Mouse (Mus musculus) cerebellum, adult 11 months (tissue): ENCODE data around the gene Mfap3.
"Not testable (repeated sequence)": the region's sequence is repeated elsewhere in the genome, so short reads cannot be mapped to it uniquely, and the experiment has no call there.

ENCODE experiments used
- DNase-seq: peaks from one replicate; pipeline ENCODE4 v3.0.0; 2022

The Mfap3 gene

GRCm38 (mm10) chr11:57531300-57531950 is 13.0 kb downstream of the Mfap3 start:
- DNase-seq: no peak

- no peak for DNase-seq
These were observed 13.8 kb downstream of the Mfap3 start for GRCm38 (mm10) chr11:57532306-57532705.

GRCm38 (mm10) chr11:57535912-57536311 is 17.4 kb downstream of the Mfap3 start:
- DNase-seq: no peak

- DNase-seq: no peak
These were observed 21.5 kb downstream of the Mfap3 start for GRCm38 (mm10) chr11:57539841-57540418.

GRCm38 (mm10) chr11:57540681-57541080 is 22.2 kb downstream of the Mfap3 start:
- DNase-seq: no peak

GRCm38 (mm10) chr11:57548618-57549550 is 30.4 kb downstream of the Mfap3 start:
- peak; percentile 58 for DNase-seq

- DNase-seq: no peak
These were observed 31.8 kb downstream of the Mfap3 start for GRCm38 (mm10) chr11:57550230-57550629.

- DNase-seq: no peak
These were observed 32.6 kb downstream of the Mfap3 start for GRCm38 (mm10) chr11:57551016-57551415.

- no peak for DNase-seq
These were observed 34.7 kb downstream of the Mfap3 start for GRCm38 (mm10) chr11:57553015-57553780.

GRCm38 (mm10) chr11:57557936-57558335 is 39.5 kb downstream of the Mfap3 start:
- DNase-seq: not testable (repeated sequence)

- no peak for DNase-seq
These were observed 46.1 kb downstream of the Mfap3 start for GRCm38 (mm10) chr11:57564564-57564963.

- DNase-seq: no peak
These were observed 47.9 kb downstream of the Mfap3 start for GRCm38 (mm10) chr11:57566091-57567035.

GRCm38 (mm10) chr11:57568950-57569490 is 50.6 kb downstream of the Mfap3 start:
- DNase-seq: no peak

GRCm38 (mm10) chr11:57571035-57571434 is 52.6 kb downstream of the Mfap3 start:
- no peak for DNase-seq

- no peak for DNase-seq
These were observed 55.3 kb downstream of the Mfap3 start for GRCm38 (mm10) chr11:57573686-57574274.

GRCm38 (mm10) chr11:57576871-57577515 is 58.5 kb downstream of the Mfap3 start:
- DNase-seq: peak; percentile 34

GRCm38 (mm10) chr11:57582818-57583635 is 64.6 kb downstream of the Mfap3 start:
- no peak for DNase-seq
